Comparison of ENCODE assay signal across 25 mouse cellular contexts in genomic region chr10:57319171-57319570, GRCm38 (mm10).
A peak's percentile ranks its signal among the peaks of the same experiment; 100 is the strongest.
DNase-seq lines count a peak whose midpoint lies in the region; ATAC-seq and TF ChIP-seq lines count a peak whose summit lies in the region.
"Had no signal": no experiment of that assay in that cellular context is flagged by ENCODE, and none has a peak within 500 bp of the region (broad histone marks: within the 10 kb centered on the region; RNA-seq: fewer than 3 reads in every experiment).

No protein-coding gene starts in this region.

- no peaks in the 10 kb centered on the region for H3K79me2 ChIP-seq in MEL (ENCODE audit: control insufficient read depth, insufficient read depth, low read length, poor library complexity)

- no peaks in the 10 kb centered on the region for H3K36me3 ChIP-seq in forebrain, embryonic 14.5 days (ENCODE audit: control insufficient read depth, insufficient read depth, low read length)
- H3K36me3 ChIP-seq in forebrain, embryonic 10.5 days (replicated peaks): no peaks in the 10 kb centered on the region
- H3K36me3 ChIP-seq in hindbrain, postnatal 0 days (ENCODE audit: insufficient read depth, low read length): no peaks in the 10 kb centered on the region
- no peaks in the 10 kb centered on the region for H3K36me3 ChIP-seq in hindbrain, embryonic 12.5 days
- no peaks in the 10 kb centered on the region for H3K36me3 ChIP-seq in midbrain, postnatal 0 days (ENCODE audit: insufficient read depth, low read length)
- H3K36me3 ChIP-seq in midbrain, embryonic 15.5 days (replicated peaks): no peaks in the 10 kb centered on the region
- no peaks in the 10 kb centered on the region for H3K36me3 ChIP-seq in MEL (ENCODE audit: control insufficient read depth in 1 of 2, insufficient read depth in 2 of 2, low read length in 2 of 2)
- no peaks in the 10 kb centered on the region for H3K36me3 ChIP-seq in thymus, adult 2 months (ENCODE audit: control insufficient read depth, insufficient read depth, low read length)
- H3K36me3 ChIP-seq: embryonic facial prominence, embryonic 13.5 days; embryonic facial prominence, embryonic 15.5 days; forebrain, embryonic 15.5 days; G1E had no signal

- H3K4me1 ChIP-seq in forebrain, embryonic 14.5 days (ENCODE audit: control insufficient read depth, insufficient read depth, low read length): no peaks in the 10 kb centered on the region
- H3K4me1 ChIP-seq in forebrain, embryonic 10.5 days: no peaks in the 10 kb centered on the region
- no peaks in the 10 kb centered on the region for H3K4me1 ChIP-seq in hindbrain, postnatal 0 days (ENCODE audit: insufficient read depth, low read length)
- no peaks in the 10 kb centered on the region for H3K4me1 ChIP-seq in hindbrain, embryonic 12.5 days
- no peaks in the 10 kb centered on the region for H3K4me1 ChIP-seq in midbrain, postnatal 0 days (ENCODE audit: insufficient read depth, low read length)
- no peaks in the 10 kb centered on the region for H3K4me1 ChIP-seq in midbrain, embryonic 15.5 days
- no peaks in the 10 kb centered on the region for H3K4me1 ChIP-seq in MEL (ENCODE audit: control insufficient read depth in 1 of 2, insufficient read depth in 2 of 2, low read length in 2 of 2)
- no peaks in the 10 kb centered on the region for H3K4me1 ChIP-seq in thymus, adult 2 months (replicated peaks; ENCODE audit: control insufficient read depth, insufficient read depth, low read length)
- H3K4me1 ChIP-seq: embryonic facial prominence, embryonic 13.5 days; embryonic facial prominence, embryonic 15.5 days had no signal

- no peak overlapping the region for H3K4me2 ChIP-seq in forebrain, embryonic 14.5 days (ENCODE audit: low read length)
- H3K4me2 ChIP-seq in hindbrain, postnatal 0 days (ENCODE audit: low read depth, low read length): no peak overlapping the region
- H3K4me2 ChIP-seq in hindbrain, embryonic 12.5 days (replicated peaks): no peak overlapping the region
- no peak overlapping the region for H3K4me2 ChIP-seq in midbrain, postnatal 0 days (ENCODE audit: low read depth, low read length, poor library complexity, severe bottlenecking)
- no peak overlapping the region for H3K4me2 ChIP-seq in midbrain, embryonic 15.5 days
- H3K4me2 ChIP-seq: embryonic facial prominence, embryonic 13.5 days; embryonic facial prominence, embryonic 15.5 days; forebrain, embryonic 15.5 days had no signal

- H3K27ac ChIP-seq in forebrain, embryonic 14.5 days (ENCODE audit: low read depth, low read length): no peak overlapping the region
- H3K27ac ChIP-seq in forebrain, embryonic 10.5 days: no peak overlapping the region
- no peak overlapping the region for H3K27ac ChIP-seq in hindbrain, postnatal 0 days
- no peak overlapping the region for H3K27ac ChIP-seq in hindbrain, embryonic 12.5 days
- H3K27ac ChIP-seq in midbrain, postnatal 0 days (ENCODE audit: low read depth, low read length): no peak overlapping the region
- H3K27ac ChIP-seq in midbrain, embryonic 15.5 days: no peak overlapping the region
- H3K27ac ChIP-seq in MEL (ENCODE audit: control insufficient read depth, low read depth, low read length): no peak overlapping the region
- H3K27ac ChIP-seq in thymus, adult 2 months (ENCODE audit: control insufficient read depth, insufficient read depth, low read length): no peak overlapping the region
- H3K27ac ChIP-seq: embryonic facial prominence, embryonic 13.5 days; embryonic facial prominence, embryonic 15.5 days; forebrain, embryonic 15.5 days had no signal

- H3K4me3 ChIP-seq in forebrain, embryonic 14.5 days (ENCODE audit: low read depth, low read length): no peak overlapping the region
- H3K4me3 ChIP-seq in forebrain, embryonic 10.5 days: no peak overlapping the region
- H3K4me3 ChIP-seq in hindbrain, postnatal 0 days (ENCODE audit: low read length): no peak overlapping the region
- H3K4me3 ChIP-seq in hindbrain, embryonic 12.5 days: no peak overlapping the region
- H3K4me3 ChIP-seq in midbrain, postnatal 0 days (ENCODE audit: low read depth, low read length): no peak overlapping the region
- no peak overlapping the region for H3K4me3 ChIP-seq in midbrain, embryonic 15.5 days
- no peak overlapping the region for H3K4me3 ChIP-seq in MEL (ENCODE audit: control insufficient read depth in 1 of 2, insufficient read depth in 1 of 2, low read depth in 2 of 2, low read length in 2 of 2)
- no peak overlapping the region for H3K4me3 ChIP-seq in thymus, adult 2 months (ENCODE audit: control insufficient read depth, insufficient read depth, low read length)
- H3K4me3 ChIP-seq: embryonic facial prominence, embryonic 13.5 days; embryonic facial prominence, embryonic 15.5 days; erythroblast, embryonic 14.5 days; forebrain, embryonic 15.5 days had no signal

- no peak for TF ChIP-seq EP300 in MEL (IDR thresholded peaks at IDR 0.05; ENCODE audit: low read depth in 1 of 2, low read length in 2 of 2)

- TF ChIP-seq POLR2A in MEL (IDR thresholded peaks at IDR 0.05; ENCODE audit: control insufficient read depth in 1 of 2, insufficient read depth in 1 of 2, low read depth in 1 of 2, low read length in 2 of 2, poor library complexity in 1 of 2): no peak
- TF ChIP-seq POLR2A in thymus, adult 2 months (IDR thresholded peaks at IDR 0.05; ENCODE audit: control insufficient read depth, extremely low read depth, insufficient read depth, low read length, poor library complexity): no peak

- no peak for TF ChIP-seq CTCF in hindbrain, postnatal 0 days (IDR thresholded peaks at IDR 0.05; ENCODE audit: low read depth)
- TF ChIP-seq CTCF in midbrain, postnatal 0 days (IDR thresholded peaks at IDR 0.05): no peak
- TF ChIP-seq CTCF in MEL (IDR thresholded peaks at IDR 0.05 in 2 of 3, conservative IDR thresholded peaks at IDR 0.05 in 1 of 3; ENCODE audit: control insufficient read depth in 1 of 3, insufficient read depth in 1 of 3, low read depth in 2 of 3, low read length in 3 of 3, poor library complexity in 1 of 3, severe bottlenecking in 1 of 3): no peak
- no peak for TF ChIP-seq CTCF in thymus, adult 2 months (IDR thresholded peaks at IDR 0.05; ENCODE audit: borderline replicate concordance, control insufficient read depth, extremely low read depth, insufficient read depth, low read length, poor library complexity)

- WGBS in forebrain, embryonic 14.5 days: 42% methylated on average over 2 of the region's 2 CpGs
- WGBS in forebrain, embryonic 10.5 days: 60% methylated on average over 2 of the region's 2 CpGs
- WGBS in hindbrain, postnatal 0 days: 40% methylated on average over 2 of the region's 2 CpGs
- whole genome bisulfite sequencing in hindbrain, embryonic 12.5 days: 60% methylated on average over 2 of the region's 2 CpGs
- 57% methylated on average over 2 of the region's 2 CpGs for WGBS in midbrain, postnatal 0 days
- WGBS in midbrain, embryonic 15.5 days: 54% methylated on average over 2 of the region's 2 CpGs
- 49% methylated on average over 2 of the region's 2 CpGs for WGBS in thymus, adult 2 months

- no peak overlapping the region for H3K9ac ChIP-seq in forebrain, embryonic 14.5 days (ENCODE audit: low read length)
- H3K9ac ChIP-seq in hindbrain, postnatal 0 days (replicated peaks; ENCODE audit: low read length): no peak overlapping the region
- H3K9ac ChIP-seq in hindbrain, embryonic 12.5 days: no peak overlapping the region
- H3K9ac ChIP-seq in midbrain, postnatal 0 days (replicated peaks; ENCODE audit: low read length, poor library complexity, severe bottlenecking): no peak overlapping the region
- H3K9ac ChIP-seq in midbrain, embryonic 15.5 days: no peak overlapping the region
- no peak overlapping the region for H3K9ac ChIP-seq in MEL (ENCODE audit: control insufficient read depth, low read depth, low read length, poor library complexity, severe bottlenecking)
- H3K9ac ChIP-seq: embryonic facial prominence, embryonic 13.5 days; embryonic facial prominence, embryonic 15.5 days; forebrain, embryonic 15.5 days had no signal

- TF ChIP-seq RAD21 in MEL (IDR thresholded peaks at IDR 0.05; ENCODE audit: low read depth, low read length): no peak

- peak; percentile 62 for DNase-seq in forebrain, embryonic 14.5 days (ENCODE audit: low spot score)
- no peak for DNase-seq in forebrain, embryonic 10.5 days (ENCODE audit: extremely low spot score, low spot score)
- peak; percentile 15 for DNase-seq in hindbrain, postnatal 0 days (ENCODE audit: low spot score)
- peak; percentile 17 for DNase-seq in midbrain, postnatal 0 days (ENCODE audit: low spot score)
- DNase-seq in MEL (ENCODE audit: low read depth, low spot score): peak; percentile 1
- DNase-seq in thymus, adult 2 months: no peak
- DNase-seq: adrenal gland, adult 2 months; adrenal gland, postnatal 10 days; adrenal gland, postnatal 25 days; B cell, adult 2 months; cerebellum, adult 11-12 months; cerebellum, adult 2 months; cerebellum, adult 9-10 months; cerebellum, postnatal 10 days; cerebellum, postnatal 25 days; embryo, embryonic 11 days had no signal

- H3K9me3 ChIP-seq in forebrain, embryonic 14.5 days (replicated peaks; ENCODE audit: control insufficient read depth, low read length): no peaks in the 10 kb centered on the region
- H3K9me3 ChIP-seq in forebrain, embryonic 10.5 days: no peaks in the 10 kb centered on the region
- H3K9me3 ChIP-seq in hindbrain, postnatal 0 days (ENCODE audit: low read length): no peaks in the 10 kb centered on the region
- H3K9me3 ChIP-seq in hindbrain, embryonic 12.5 days (replicated peaks): no peaks in the 10 kb centered on the region
- no peaks in the 10 kb centered on the region for H3K9me3 ChIP-seq in midbrain, postnatal 0 days (ENCODE audit: low read length)
- H3K9me3 ChIP-seq in midbrain, embryonic 15.5 days: no peaks in the 10 kb centered on the region
- H3K9me3 ChIP-seq in MEL (replicated peaks; ENCODE audit: insufficient read depth, low read length): no peaks in the 10 kb centered on the region
- H3K9me3 ChIP-seq: embryonic facial prominence, embryonic 13.5 days; embryonic facial prominence, embryonic 15.5 days; forebrain, embryonic 15.5 days; G1E had no signal

- no peaks in the 10 kb centered on the region for H3K27me3 ChIP-seq in forebrain, embryonic 14.5 days (replicated peaks; ENCODE audit: control insufficient read depth, insufficient read depth, low read length)
- no peaks in the 10 kb centered on the region for H3K27me3 ChIP-seq in forebrain, embryonic 10.5 days (ENCODE audit: poor library complexity, severe bottlenecking)
- no peaks in the 10 kb centered on the region for H3K27me3 ChIP-seq in hindbrain, postnatal 0 days (ENCODE audit: insufficient read depth, low read length)
- H3K27me3 ChIP-seq in hindbrain, embryonic 12.5 days: no peaks in the 10 kb centered on the region
- no peaks in the 10 kb centered on the region for H3K27me3 ChIP-seq in midbrain, postnatal 0 days (ENCODE audit: insufficient read depth, low read length)
- H3K27me3 ChIP-seq in midbrain, embryonic 15.5 days (replicated peaks): no peaks in the 10 kb centered on the region
- no peaks in the 10 kb centered on the region for H3K27me3 ChIP-seq in MEL (ENCODE audit: control insufficient read depth in 1 of 2, insufficient read depth in 2 of 2, low read length in 2 of 2)
- H3K27me3 ChIP-seq in thymus, adult 2 months (ENCODE audit: control insufficient read depth, insufficient read depth, low read length): no peaks in the 10 kb centered on the region
- H3K27me3 ChIP-seq: CH12.LX; embryonic facial prominence, embryonic 13.5 days; embryonic facial prominence, embryonic 15.5 days; forebrain, embryonic 15.5 days had no signal

- ATAC-seq in forebrain, embryonic 14.5 days: peak; percentile 67; the same call in 1 of the 2 replicates
- ATAC-seq in hindbrain, postnatal 0 days: no peak
- ATAC-seq in hindbrain, embryonic 12.5 days (ENCODE audit: low FRiP score): no peak
- no peak for ATAC-seq in midbrain, postnatal 0 days (ENCODE audit: low FRiP score)
- no peak for ATAC-seq in midbrain, embryonic 15.5 days (replicated peaks)
- ATAC-seq: CD4-positive, CD25-positive, alpha-beta regulatory T cell, adult 4 months; forebrain, embryonic 15.5 days had no signal

Comparison
In these comparisons a context has a peak if more than half of its experiments do, and no peak if none do; other contexts are left out.
1. DNase-seq: peak in forebrain, embryonic 14.5 days (single experiment), hindbrain, postnatal 0 days (single experiment), midbrain, postnatal 0 days (single experiment) and MEL (single experiment); none in forebrain, embryonic 10.5 days (single experiment) and thymus, adult 2 months (single experiment).